Mouse (Mus musculus): ENCODE data around the gene Ccnk.

The Ccnk gene

GRCm38 (mm10) chr12:108251034-108251792 lies 71.8 kb downstream of the Ccnk start:
- peak; percentile 13 for DNase-seq

GRCm38 (mm10) chr12:108251825-108252542 lies 72.6 kb downstream of the Ccnk start:
- no peak for DNase-seq
